Mouse (Mus musculus) small intestine, adult 2 months (tissue): ENCODE data around the gene Arid2. TPM values are rescaled to one million over a fixed set of nuclear protein-coding genes. Genes with fewer than 3 reads are reported as not detected.

Experiments used
- H3K27ac ChIP-seq: fragments of 200-500 bp; 2 replicates; pipeline ENCODE4 v1.5.1; 2012; ENCODE audit warnings: low read depth, low read length, control low read depth, inconsistent platforms; ENCODE audit not compliant: insufficient read depth
- H3K27me3 ChIP-seq: fragments of 200-500 bp; 2 replicates; pipeline ENCODE4 v1.6.1; 2012; ENCODE audit warnings: mild to moderate bottlenecking, moderate library complexity, low read length, inconsistent platforms; ENCODE audit not compliant: control insufficient read depth, insufficient read depth
- H3K36me3 ChIP-seq: fragments of 200-500 bp; 2 replicates; pipeline ENCODE4 v1.6.1; 2012; ENCODE audit warnings: mild to moderate bottlenecking, low read length, control low read depth, inconsistent platforms; ENCODE audit not compliant: control insufficient read depth, insufficient read depth
- H3K4me1 ChIP-seq: fragments of 200-500 bp; 2 replicates; pipeline ENCODE4 v1.6.1; 2012; ENCODE audit warnings: low read length, inconsistent platforms, mixed read lengths; ENCODE audit not compliant: control insufficient read depth, insufficient read depth, insufficient read length
- H3K4me3 ChIP-seq: fragments of 200-500 bp; 2 replicates; pipeline ENCODE4 v1.5.1; 2012; ENCODE audit warnings: low read depth, mild to moderate bottlenecking, control low read depth, inconsistent platforms, low read length, moderate library complexity
- CTCF ChIP-seq: fragments of 200-500 bp; IDR thresholded peaks from 2 replicates; pipeline ENCODE4 v1.5.1; 2012; ENCODE audit warnings: low read depth, mild to moderate bottlenecking, control low read depth, inconsistent platforms, low read length, moderate library complexity, mixed read lengths; ENCODE audit not compliant: insufficient replicate concordance, insufficient read length; ENCODE audit errors: extremely low read depth
- POLR2A ChIP-seq: fragments of 200-500 bp; IDR thresholded peaks from 2 replicates; pipeline ENCODE4 v1.6.1; 2012; ENCODE audit warnings: low read depth, mild to moderate bottlenecking, control low read depth, inconsistent platforms, low read length, moderate library complexity
- WGBS: fragments of 180-500 bp; shearing (Covaris S2); methylation state at CpG from one replicate; pipeline ENCODE4 v1.1.7; 2018; 5-methylcytosine and 5-hydroxymethylcytosine counted together
- polyA plus RNA-seq: library from polyadenylated mRNA; depleted of rRNA; stranded (reverse); fragments of >200 nt; gene quantifications from 2 replicates; pipeline ENCODE4 v1.2.3, GENCODE M21; 2012; rRNA removed

The Arid2 gene
- polyA plus RNA-seq, 1 experiment: 12.3 TPM

DNA sequence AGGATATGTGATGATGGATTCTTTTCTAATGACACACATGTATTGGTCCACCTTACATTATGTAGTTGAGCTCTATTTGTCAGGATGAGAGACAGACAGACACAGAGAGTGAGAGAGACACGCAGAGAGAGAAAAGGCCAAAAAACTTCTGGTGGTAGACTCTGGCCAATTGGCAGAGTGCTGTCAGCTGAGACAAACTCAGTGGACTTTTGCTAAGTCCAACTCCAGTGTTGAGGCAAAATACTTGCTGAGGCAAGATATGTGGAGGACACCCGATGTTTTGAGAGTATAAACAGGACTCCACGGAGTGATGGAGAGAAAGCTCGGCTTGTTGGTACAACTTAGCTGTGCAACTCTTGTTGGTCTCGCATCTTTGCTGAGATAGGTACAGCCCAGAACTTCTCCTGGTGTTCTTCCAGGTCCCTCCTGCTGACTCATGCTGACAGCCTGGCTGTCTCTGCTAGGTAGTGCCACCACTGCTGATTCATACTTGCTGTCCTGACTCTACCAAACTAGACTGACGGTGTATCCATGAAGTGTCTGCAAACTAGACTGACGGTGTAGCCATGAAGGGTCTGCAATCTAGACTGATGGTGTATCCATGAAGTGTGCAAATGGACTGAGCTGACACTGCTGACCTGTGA, 161.5 kb downstream of the Arid2 start:
- Histone ChIP-seq H3K4me3 (no peak overlapping the region), H3K27ac (no peak overlapping the region), H3K36me3 (peaks cover 15% of the 10 kb centered on the region), H3K4me1 (no peaks in the 10 kb centered on the region), H3K27me3 (no peaks in the 10 kb centered on the region)
- TF ChIP-seq POLR2A (no peak), CTCF (no peak)
- WGBS: 78% methylated on average over 7 of the region's 7 CpGs

DNA sequence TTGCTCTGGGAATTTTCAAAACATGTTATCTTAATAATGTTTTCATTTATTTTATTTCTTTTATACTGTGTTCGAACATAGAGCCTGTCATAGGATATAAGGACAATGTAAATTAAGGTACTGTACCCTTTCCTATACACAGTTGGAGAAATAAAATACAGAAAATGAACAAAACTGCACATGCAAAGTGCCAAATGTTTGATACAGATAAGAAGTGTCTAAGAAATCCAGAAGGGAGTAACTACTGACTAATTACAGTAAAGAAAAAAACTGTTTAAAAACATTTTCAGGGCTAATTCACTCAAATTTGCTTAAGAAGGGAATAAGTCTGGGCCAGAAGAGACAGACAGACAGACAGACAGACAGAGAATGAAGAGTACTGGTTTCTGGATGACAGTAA, 166.0 kb downstream of the Arid2 start:
- 59% methylated on average over 1 of the region's 1 CpGs for WGBS
- H3K36me3 ChIP-seq: peaks cover 2% of the 10 kb centered on the region
- peaks cover 6% of the 10 kb centered on the region; the same call in 1 of the 2 replicates for H3K4me1 ChIP-seq
- TF ChIP-seq CTCF (no peak), POLR2A (no peak)
- no peak overlapping the region for H3K27ac ChIP-seq
- no peaks in the 10 kb centered on the region for H3K27me3 ChIP-seq
- no peak overlapping the region for H3K4me3 ChIP-seq

Other genes with a start within 250 kb of the Arid2 start
- 5.8 and 14.2 TPM in 2 replicates for gene Scaf11, start 173.3 kb downstream of the Arid2 start, polyA plus RNA-seq